Comparison of ENCODE assay signal across 8 mouse cellular contexts in the genomic region with DNA sequence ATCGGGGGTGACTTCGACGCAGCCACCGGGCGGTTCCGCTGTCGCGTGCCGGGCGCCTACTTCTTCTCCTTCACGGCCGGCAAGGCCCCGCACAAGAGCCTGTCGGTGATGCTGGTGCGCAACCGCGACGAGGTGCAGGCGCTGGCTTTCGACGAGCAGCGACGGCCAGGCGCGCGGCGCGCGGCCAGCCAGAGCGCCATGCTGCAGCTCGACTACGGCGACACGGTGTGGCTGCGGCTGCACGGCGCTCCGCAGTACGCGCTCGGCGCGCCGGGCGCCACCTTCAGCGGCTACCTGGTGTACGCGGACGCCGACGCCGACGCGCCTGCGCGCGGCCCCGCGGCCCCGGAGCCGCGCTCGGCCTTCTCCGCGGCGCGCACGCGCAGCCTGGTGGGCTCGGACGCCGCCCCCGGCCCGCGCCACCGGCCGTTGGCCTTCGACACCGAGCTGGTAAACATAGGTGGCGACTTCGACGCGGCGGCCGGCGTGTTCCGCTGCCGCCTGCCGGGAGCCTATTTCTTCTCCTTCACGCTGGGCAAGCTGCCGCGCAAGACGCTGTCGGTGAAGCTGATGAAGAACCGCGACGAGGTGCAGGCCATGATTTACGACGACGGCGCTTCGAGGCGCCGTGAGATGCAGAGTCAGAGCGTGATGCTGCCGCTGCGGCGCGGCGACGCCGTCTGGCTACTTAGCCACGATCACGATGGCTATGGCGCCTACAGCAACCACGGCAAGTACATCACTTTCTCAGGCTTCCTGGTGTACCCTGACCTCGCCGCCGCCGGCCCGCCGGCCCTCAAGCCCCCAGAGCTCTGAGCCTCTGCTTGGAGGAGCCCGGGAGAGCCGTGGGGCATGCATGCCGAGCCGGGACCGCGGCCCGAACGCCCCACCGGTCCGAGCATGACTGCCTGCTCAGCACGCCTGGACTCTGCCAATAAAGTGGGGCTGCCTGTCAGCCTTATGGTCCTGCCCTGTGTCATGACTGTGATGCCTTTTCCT. TPM values are rescaled to one million over a fixed set of nuclear protein-coding genes. Genes with fewer than 3 reads are reported as not detected.
A peak's percentile ranks its signal among the peaks of the same experiment; 100 is the strongest.
DNase-seq lines count a peak whose midpoint lies in the region; ATAC-seq and TF ChIP-seq lines count a peak whose summit lies in the region.

No protein-coding gene starts in this region.

- H3K4me1 ChIP-seq in forebrain, embryonic 13.5 days = peaks cover 44% of the 10 kb centered on the region
- H3K4me1 ChIP-seq in hindbrain, embryonic 15.5 days (replicated peaks) = peaks cover 49% of the 10 kb centered on the region
- H3K4me1 ChIP-seq in limb, embryonic 14.5 days (ENCODE audit: control insufficient read depth, insufficient read depth, low read length) = peaks cover 15% of the 10 kb centered on the region
- peaks cover 46% of the 10 kb centered on the region for H3K4me1 ChIP-seq in midbrain, embryonic 13.5 days (replicated peaks)

- no peaks in the 10 kb centered on the region for H3K9me3 ChIP-seq in forebrain, embryonic 13.5 days (replicated peaks)
- no peaks in the 10 kb centered on the region for H3K9me3 ChIP-seq in hindbrain, embryonic 15.5 days
- no peaks in the 10 kb centered on the region for H3K9me3 ChIP-seq in limb, embryonic 14.5 days (ENCODE audit: control insufficient read depth, low read length)
- H3K9me3 ChIP-seq in midbrain, embryonic 13.5 days = no peaks in the 10 kb centered on the region

- peak overlapping the region; percentile 73 for H3K4me2 ChIP-seq in forebrain, embryonic 13.5 days
- peak overlapping the region; percentile 79 for H3K4me2 ChIP-seq in hindbrain, embryonic 15.5 days
- peak overlapping the region; percentile 78 for H3K4me2 ChIP-seq in limb, embryonic 14.5 days (replicated peaks; ENCODE audit: low read depth, low read length, severe bottlenecking)
- peak overlapping the region; percentile 60 for H3K4me2 ChIP-seq in midbrain, embryonic 13.5 days (replicated peaks)

- H3K27ac ChIP-seq in forebrain, embryonic 13.5 days = no peak overlapping the region
- peak overlapping the region; percentile 77 for H3K27ac ChIP-seq in hindbrain, embryonic 15.5 days (replicated peaks)
- H3K27ac ChIP-seq in limb, embryonic 14.5 days (replicated peaks; ENCODE audit: low read depth, low read length) = 0 out of 2 replicates have a peak overlapping the region, but pooled peaks have one; percentile 43
- H3K27ac ChIP-seq in midbrain, embryonic 13.5 days = peak overlapping the region; percentile 57

- 7% methylated on average over 99 of the region's 133 CpGs for WGBS in forebrain, embryonic 13.5 days
- whole genome bisulfite sequencing in hindbrain, embryonic 15.5 days = 3% methylated on average over 126 of the region's 133 CpGs
- under 1% methylated on average over 55 of the region's 133 CpGs for WGBS in limb, embryonic 14.5 days
- 3% methylated on average over 129 of the region's 133 CpGs for WGBS in midbrain, embryonic 13.5 days

- peaks cover 59% of the 10 kb centered on the region for H3K27me3 ChIP-seq in forebrain, embryonic 13.5 days
- no peaks in the 10 kb centered on the region for H3K27me3 ChIP-seq in hindbrain, embryonic 15.5 days
- H3K27me3 ChIP-seq in limb, embryonic 14.5 days (ENCODE audit: control insufficient read depth, insufficient read depth, low read length) = peaks cover 40% of the 10 kb centered on the region
- H3K27me3 ChIP-seq in midbrain, embryonic 13.5 days = peaks cover 62% of the 10 kb centered on the region

- TF ChIP-seq POLR2A in limb, embryonic 14.5 days (IDR thresholded peaks at IDR 0.05; ENCODE audit: borderline replicate concordance, extremely low read depth, insufficient read depth, insufficient read length) = 0 out of 2 replicates have a peak, but pooled peaks have one; percentile 73

- peaks cover 27% of the 10 kb centered on the region for H3K36me3 ChIP-seq in forebrain, embryonic 13.5 days (ENCODE audit: poor library complexity, severe bottlenecking)
- peaks cover 17% of the 10 kb centered on the region; the same call in 1 of the 2 replicates for H3K36me3 ChIP-seq in hindbrain, embryonic 15.5 days
- peaks cover 20% of the 10 kb centered on the region for H3K36me3 ChIP-seq in limb, embryonic 14.5 days (ENCODE audit: control insufficient read depth, insufficient read depth, low read length)
- peaks cover 30% of the 10 kb centered on the region for H3K36me3 ChIP-seq in midbrain, embryonic 13.5 days

- H3K4me3 ChIP-seq in forebrain, embryonic 13.5 days = peak overlapping the region; percentile 47
- H3K4me3 ChIP-seq in hindbrain, embryonic 15.5 days = peak overlapping the region; percentile 44
- peak overlapping the region; percentile 65 for H3K4me3 ChIP-seq in limb, embryonic 14.5 days (replicated peaks; ENCODE audit: low read length)
- H3K4me3 ChIP-seq in midbrain, embryonic 13.5 days (replicated peaks) = peak overlapping the region; percentile 43

- H3K9ac ChIP-seq in forebrain, embryonic 13.5 days = peak overlapping the region; percentile 63
- H3K9ac ChIP-seq in hindbrain, embryonic 15.5 days = peak overlapping the region; percentile 43
- peak overlapping the region; percentile 76 for H3K9ac ChIP-seq in limb, embryonic 14.5 days (ENCODE audit: low read depth, low read length, severe bottlenecking)
- H3K9ac ChIP-seq in midbrain, embryonic 13.5 days (replicated peaks) = peak overlapping the region; percentile 65

- DNase-seq in WW6 (ENCODE audit: low read depth, low spot score) (peak; percentile 18), adipocyte (ENCODE audit: low spot score) (no peak)
- peak; percentile 65 to 81 for DNase-seq in cerebellum, adult 18-20 months
- DNase-seq in limb, embryonic 14.5 days (ENCODE audit: low spot score) = peak; percentile 61
- DNase-seq in spleen, postnatal 14 days (ENCODE audit: low spot score in 2 of 2) = peak; percentile 23 to 39

- peak; percentile 68 for ATAC-seq in forebrain, embryonic 13.5 days
- peak; percentile 48 for ATAC-seq in hindbrain, embryonic 15.5 days (ENCODE audit: low FRiP score, low read depth)
- ATAC-seq in limb, embryonic 14.5 days (ENCODE audit: low FRiP score, low read depth) = peak; percentile 85
- peak; percentile 73 for ATAC-seq in midbrain, embryonic 13.5 days

RNA-seq across cellular contexts. Expression of a gene that starts 4.2 kb away (rescaled TPM):
- 9.0 and 9.4 TPM in 2 replicates for polyA plus RNA-seq in forebrain, embryonic 13.5 days (2015; fragmentation: Nextera tagmentation; extraction: Ambion mirVana)
- 152 and 182 TPM in 2 replicates for polyA plus RNA-seq in hindbrain, embryonic 15.5 days (2015; fragmentation: Nextera tagmentation; extraction: Ambion mirVana)
- polyA plus RNA-seq in limb, embryonic 14.5 days (2012; rRNA removed) = 28.6 and 38.1 TPM in 2 replicates
- polyA plus RNA-seq in limb, embryonic 14.5 days (2014; fragmentation: Nextera tagmentation; extraction: Ambion mirVana) = 32.0 and 35.0 TPM in 2 replicates
- 18.1 and 27.3 TPM in 2 replicates for polyA plus RNA-seq in midbrain, embryonic 13.5 days (2015; fragmentation: Nextera tagmentation; extraction: Ambion mirVana)

RNA-seq across cellular contexts. Expression of a gene that starts 14.7 kb away (rescaled TPM):
- 59.2 and 67.6 TPM in 2 replicates for polyA plus RNA-seq in forebrain, embryonic 13.5 days (2015; fragmentation: Nextera tagmentation; extraction: Ambion mirVana)
- 52.7 and 58.0 TPM in 2 replicates for polyA plus RNA-seq in hindbrain, embryonic 15.5 days (2015; fragmentation: Nextera tagmentation; extraction: Ambion mirVana)
- polyA plus RNA-seq in limb, embryonic 14.5 days (2012; rRNA removed) = 25.5 and 26.8 TPM in 2 replicates
- 30.5 and 33.8 TPM in 2 replicates for polyA plus RNA-seq in limb, embryonic 14.5 days (2014; fragmentation: Nextera tagmentation; extraction: Ambion mirVana)
- polyA plus RNA-seq in midbrain, embryonic 13.5 days (2015; fragmentation: Nextera tagmentation; extraction: Ambion mirVana) = 63.1 and 64.2 TPM in 2 replicates

RNA-seq across cellular contexts. Expression of a gene that starts 14.8 kb away (rescaled TPM):
- 219 and 222 TPM in 2 replicates for polyA plus RNA-seq in forebrain, embryonic 13.5 days (2015; fragmentation: Nextera tagmentation; extraction: Ambion mirVana)
- polyA plus RNA-seq in hindbrain, embryonic 15.5 days (2015; fragmentation: Nextera tagmentation; extraction: Ambion mirVana) = 208 and 220 TPM in 2 replicates
- 155 and 170 TPM in 2 replicates for polyA plus RNA-seq in limb, embryonic 14.5 days (2012; rRNA removed)
- 207 and 219 TPM in 2 replicates for polyA plus RNA-seq in limb, embryonic 14.5 days (2014; fragmentation: Nextera tagmentation; extraction: Ambion mirVana)
- polyA plus RNA-seq in midbrain, embryonic 13.5 days (2015; fragmentation: Nextera tagmentation; extraction: Ambion mirVana) = 210 TPM in 2 replicates

RNA-seq across cellular contexts. Expression of a gene that starts 42.9 kb away (rescaled TPM):
- 275 and 283 TPM in 2 replicates for polyA plus RNA-seq in forebrain, embryonic 13.5 days (2015; fragmentation: Nextera tagmentation; extraction: Ambion mirVana)
- 231 and 236 TPM in 2 replicates for polyA plus RNA-seq in hindbrain, embryonic 15.5 days (2015; fragmentation: Nextera tagmentation; extraction: Ambion mirVana)
- 111 and 120 TPM in 2 replicates for polyA plus RNA-seq in limb, embryonic 14.5 days (2012; rRNA removed)
- polyA plus RNA-seq in limb, embryonic 14.5 days (2014; fragmentation: Nextera tagmentation; extraction: Ambion mirVana) = 201 and 210 TPM in 2 replicates
- 246 and 259 TPM in 2 replicates for polyA plus RNA-seq in midbrain, embryonic 13.5 days (2015; fragmentation: Nextera tagmentation; extraction: Ambion mirVana)

RNA-seq across cellular contexts. Expression of a gene that starts 50.3 kb away (rescaled TPM):
- polyA plus RNA-seq in forebrain, embryonic 13.5 days (2015; fragmentation: Nextera tagmentation; extraction: Ambion mirVana) = 132 and 138 TPM in 2 replicates
- polyA plus RNA-seq in hindbrain, embryonic 15.5 days (2015; fragmentation: Nextera tagmentation; extraction: Ambion mirVana) = 94.7 and 103 TPM in 2 replicates
- polyA plus RNA-seq in limb, embryonic 14.5 days (2012; rRNA removed) = 70.3 and 73.1 TPM in 2 replicates
- 51.5 and 52.2 TPM in 2 replicates for polyA plus RNA-seq in limb, embryonic 14.5 days (2014; fragmentation: Nextera tagmentation; extraction: Ambion mirVana)
- polyA plus RNA-seq in midbrain, embryonic 13.5 days (2015; fragmentation: Nextera tagmentation; extraction: Ambion mirVana) = 137 and 140 TPM in 2 replicates
